Mouse (Mus musculus) small intestine, adult 2 months (tissue): Measurements from ENCODE around the gene Ccdc32.

ENCODE experiments used
- CTCF ChIP-seq: fragments of 200-500 bp; IDR thresholded peaks from 2 replicates; pipeline ENCODE4 v1.5.1; 2012; ENCODE audit warnings: low read depth, mild to moderate bottlenecking, control low read depth, inconsistent platforms, low read length, moderate library complexity, mixed read lengths; ENCODE audit not compliant: insufficient replicate concordance, insufficient read length; ENCODE audit errors: extremely low read depth
- POLR2A ChIP-seq: fragments of 200-500 bp; IDR thresholded peaks from 2 replicates; pipeline ENCODE4 v1.6.1; 2012; ENCODE audit warnings: low read depth, mild to moderate bottlenecking, control low read depth, inconsistent platforms, low read length, moderate library complexity

DNA sequence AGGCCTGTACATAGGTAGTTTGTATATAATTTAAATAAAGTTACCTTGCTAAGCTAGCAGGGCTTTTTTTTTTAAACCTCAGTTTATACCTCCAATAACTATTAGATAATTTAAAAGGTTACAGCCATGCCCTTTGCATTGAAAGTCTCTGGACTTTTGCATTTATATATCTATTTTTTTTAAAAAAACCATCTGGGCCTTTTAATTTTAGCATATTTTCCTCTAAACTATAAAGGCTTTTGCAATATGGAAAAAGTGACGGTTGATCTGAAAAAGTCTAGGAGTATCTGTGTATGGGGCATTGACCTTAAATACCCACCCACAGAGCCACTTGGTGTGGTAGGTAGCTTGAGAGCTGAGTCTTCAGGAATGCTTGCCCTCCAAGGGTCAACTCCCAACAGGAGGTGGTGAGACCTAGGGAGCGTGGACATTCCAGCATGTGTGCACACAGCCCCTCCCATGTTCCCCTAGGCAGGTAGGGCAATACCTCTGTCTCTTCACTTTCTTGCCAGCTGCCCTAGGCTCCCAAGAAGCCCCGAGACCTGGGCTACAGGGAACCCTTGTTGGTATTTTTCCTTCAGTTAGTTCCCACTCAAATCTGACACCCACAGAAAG, 30.1 kb downstream of the Ccdc32 start:
- TF ChIP-seq CTCF (no peak), POLR2A (no peak)
